Mouse (Mus musculus): Measurements from ENCODE around the gene Tctn3.

GRCm38 (mm10) chr19:40633144-40633543 lies 21.1 kb upstream of the Tctn3 start:
- TF ChIP-seq POLR2A (IDR thresholded peaks at IDR 0.05; ENCODE audit: control insufficient read depth, low read depth, low read length) = no peak
- TF ChIP-seq CTCF (IDR thresholded peaks at IDR 0.05; ENCODE audit: control insufficient read depth, insufficient read depth, insufficient replicate concordance, low read depth, low read length) = no peak

Data from testis, adult 2 months (tissue).